Mouse (Mus musculus) stomach, embryonic 14.5 days (tissue): Measurements from ENCODE around the gene Necab3. TPM values are rescaled to one million over a fixed set of nuclear protein-coding genes. Genes with fewer than 3 reads are reported as not detected.
A peak's percentile ranks its signal among the peaks of the same experiment; 100 is the strongest.

ENCODE experiments used
- ATAC-seq: fragments of 200-750 bp; cut with Nextera tagmentation; 2 replicates; pipeline ENCODE4 v1.8.0; 2017; ENCODE audit warnings: low read depth, moderate TSS enrichment; ENCODE audit not compliant: insufficient number of reproducible peaks, insufficient read depth, low FRiP score
- H3K27ac ChIP-seq: fragments of 300-500 bp; sonication (generic); 2 replicates; pipeline ENCODE4 v1.5.1; 2014; ENCODE audit warnings: mild to moderate bottlenecking, low read length, moderate library complexity, mixed read lengths
- H3K27me3 ChIP-seq: fragments of 300-500 bp; sonication (generic); 2 replicates; pipeline ENCODE4 v1.6.1; 2014; ENCODE audit warnings: low read length, control low read depth, mixed read lengths; ENCODE audit not compliant: control insufficient read depth, insufficient read depth
- H3K36me3 ChIP-seq: fragments of 300-500 bp; sonication (generic); 2 replicates; pipeline ENCODE4 v1.6.1; 2014; ENCODE audit warnings: mild to moderate bottlenecking, control low read depth, low read length, moderate library complexity, mixed read lengths; ENCODE audit not compliant: control insufficient read depth, insufficient read depth
- H3K4me1 ChIP-seq: fragments of 300-500 bp; sonication (generic); 2 replicates; pipeline ENCODE4 v1.6.1; 2014; ENCODE audit warnings: low read length, control low read depth, mixed read lengths; ENCODE audit not compliant: control insufficient read depth, insufficient read depth
- H3K4me2 ChIP-seq: fragments of 300-500 bp; sonication (generic); replicated peaks from 2 replicates; pipeline ENCODE4 v1.6.1; 2014; ENCODE audit warnings: low read depth, low read length, control low read depth
- H3K4me3 ChIP-seq: fragments of 300-500 bp; sonication (generic); 2 replicates; pipeline ENCODE4 v1.5.1; 2014; ENCODE audit warnings: low read depth, low read length, control low read depth
- H3K9ac ChIP-seq: fragments of 300-500 bp; sonication (generic); replicated peaks from 2 replicates; pipeline ENCODE4 v1.6.1; 2014; ENCODE audit warnings: low read depth, mild to moderate bottlenecking, control low read depth, low read length, moderate library complexity, mixed read lengths
- H3K9me3 ChIP-seq: fragments of 300-500 bp; sonication (generic); 2 replicates; pipeline ENCODE4 v1.6.1; 2016; ENCODE audit warnings: low read depth, low read length, control low read depth; ENCODE audit not compliant: control insufficient read depth
- WGBS: fragments of 180-500 bp; shearing (Covaris S2); extraction: QIAGEN DNeasy Blood & Tissue Kit; methylation state at CpG from one replicate; pipeline ENCODE4 v1.1.7; 2014; 5-methylcytosine and 5-hydroxymethylcytosine counted together
- polyA plus RNA-seq: library from polyadenylated mRNA; unstranded; fragments of >200 nt; fragmentation: Nextera tagmentation; extraction: Ambion mirVana; gene quantifications from 2 replicates; pipeline ENCODE4 v1.2.1, GENCODE M21; 2014

The Necab3 gene
- polyA plus RNA-seq, 1 experiment from 2014 or later, result 3.2 TPM

DNA sequence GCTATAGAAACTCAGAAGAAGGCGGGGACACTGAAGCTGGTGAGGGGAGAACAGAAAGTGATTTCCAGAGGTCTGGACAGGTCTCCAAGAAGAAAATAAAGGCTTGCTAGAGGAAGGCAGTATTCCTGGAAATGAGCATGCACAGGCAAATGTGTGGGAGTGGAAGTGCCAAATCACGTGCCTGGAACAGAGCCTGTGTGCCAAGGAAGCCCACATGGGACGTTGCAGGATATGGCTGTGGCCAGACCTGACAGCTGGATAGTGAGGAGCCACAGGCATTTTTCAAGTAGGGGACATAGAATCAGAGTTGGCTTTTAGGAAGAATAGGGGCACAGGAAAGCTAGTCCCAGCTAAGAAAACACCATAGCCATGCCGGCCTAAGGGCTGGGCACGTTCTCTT, 37.1 kb upstream of the Necab3 start:
- H3K9ac ChIP-seq, result no peak overlapping the region
- no peaks in the 10 kb centered on the region for H3K4me1 ChIP-seq
- H3K4me2 ChIP-seq, result no peak overlapping the region
- no peak overlapping the region for H3K4me3 ChIP-seq
- peaks cover 5% of the 10 kb centered on the region; the same call in 1 of the 2 replicates for H3K36me3 ChIP-seq
- ATAC-seq, result no peak
- no peaks in the 10 kb centered on the region for H3K9me3 ChIP-seq
- no peak overlapping the region for H3K27ac ChIP-seq
- no peaks in the 10 kb centered on the region for H3K27me3 ChIP-seq
- WGBS, result 76% methylated on average over 5 of the region's 5 CpGs

DNA sequence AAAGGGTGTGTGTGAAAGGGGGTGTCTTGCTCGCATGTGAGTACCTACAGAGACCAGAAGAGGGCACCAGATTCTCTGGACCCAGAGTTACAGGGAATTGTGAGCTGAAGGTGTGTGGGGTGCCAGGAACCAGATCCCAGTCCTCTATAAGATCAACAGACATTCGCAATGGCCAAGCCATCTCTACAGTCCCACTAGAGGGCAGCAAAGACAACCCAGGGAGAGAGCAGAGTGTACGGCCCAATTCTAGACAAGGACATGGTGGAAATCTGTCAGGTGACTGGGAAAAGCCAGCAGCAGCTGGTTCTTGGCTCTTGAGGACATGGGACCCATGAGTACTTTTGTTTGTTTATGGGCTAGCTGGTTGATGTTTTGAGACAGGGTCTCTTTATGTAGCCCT, 34.3 kb upstream of the Necab3 start:
- H3K9me3 ChIP-seq, result no peaks in the 10 kb centered on the region
- 70% methylated on average over 3 of the region's 3 CpGs for WGBS
- no peak overlapping the region for H3K27ac ChIP-seq
- H3K27me3 ChIP-seq, result no peaks in the 10 kb centered on the region
- no peak overlapping the region for H3K4me2 ChIP-seq
- H3K4me1 ChIP-seq, result no peaks in the 10 kb centered on the region
- no peak overlapping the region for H3K9ac ChIP-seq
- H3K4me3 ChIP-seq, result no peak overlapping the region
- no peak for ATAC-seq
- peaks cover 5% of the 10 kb centered on the region; the same call in 1 of the 2 replicates for H3K36me3 ChIP-seq

DNA sequence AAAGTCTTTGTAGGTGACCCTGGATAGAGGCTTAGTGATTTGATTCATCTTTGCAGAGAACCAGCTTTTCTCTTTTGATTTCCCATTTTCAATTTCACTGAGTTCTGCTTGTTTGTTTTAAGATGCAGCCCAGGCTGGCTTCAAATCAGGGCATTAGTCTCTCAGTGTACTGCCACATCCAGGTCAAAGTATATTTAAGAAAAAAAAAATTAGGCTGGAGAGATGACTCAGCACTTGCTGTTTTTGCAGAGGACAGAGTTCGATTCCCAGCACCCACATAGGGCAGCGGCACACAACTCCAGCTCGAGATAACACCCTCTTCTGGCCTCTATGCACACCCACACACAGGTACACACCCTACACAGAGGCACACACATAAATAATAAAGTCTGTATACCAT, 32.5 kb upstream of the Necab3 start:
- Histone ChIP-seq H3K9me3 (no peaks in the 10 kb centered on the region), H3K4me3 (no peak overlapping the region), H3K4me2 (no peak overlapping the region), H3K9ac (no peak overlapping the region), H3K27me3 (no peaks in the 10 kb centered on the region), H3K36me3 (peaks cover 5% of the 10 kb centered on the region; the same call in 1 of the 2 replicates), H3K4me1 (no peaks in the 10 kb centered on the region), H3K27ac (no peak overlapping the region)
- 88% methylated on average over 3 of the region's 3 CpGs for WGBS
- ATAC-seq, result no peak

DNA sequence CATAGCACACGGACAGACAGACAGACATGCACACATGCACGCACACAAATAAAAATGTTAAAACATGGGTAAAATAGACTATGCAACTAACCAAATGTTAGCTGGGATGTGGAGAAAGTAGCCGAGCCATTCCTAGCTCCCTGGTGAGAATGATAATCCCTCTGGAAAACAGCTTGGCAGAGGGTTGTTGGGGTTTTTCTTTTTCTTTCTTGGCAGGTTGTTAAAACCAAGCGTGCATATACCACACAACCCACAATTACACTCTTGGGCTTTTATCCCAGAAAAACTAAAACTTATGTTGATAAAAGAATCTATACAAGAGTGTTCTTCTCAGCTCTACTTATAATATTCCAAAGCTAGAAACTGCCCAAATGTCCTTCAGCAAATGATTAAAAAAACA, 30.4 kb upstream of the Necab3 start:
- ATAC-seq, result no peak
- H3K4me3 ChIP-seq, result no peak overlapping the region
- no peak overlapping the region for H3K27ac ChIP-seq
- no peak overlapping the region for H3K9ac ChIP-seq
- H3K9me3 ChIP-seq, result no peaks in the 10 kb centered on the region
- no peak overlapping the region for H3K4me2 ChIP-seq
- H3K4me1 ChIP-seq, result no peaks in the 10 kb centered on the region
- no peaks in the 10 kb centered on the region for H3K36me3 ChIP-seq
- H3K27me3 ChIP-seq, result no peaks in the 10 kb centered on the region
- 88% methylated on average over 4 of the region's 4 CpGs for WGBS

DNA sequence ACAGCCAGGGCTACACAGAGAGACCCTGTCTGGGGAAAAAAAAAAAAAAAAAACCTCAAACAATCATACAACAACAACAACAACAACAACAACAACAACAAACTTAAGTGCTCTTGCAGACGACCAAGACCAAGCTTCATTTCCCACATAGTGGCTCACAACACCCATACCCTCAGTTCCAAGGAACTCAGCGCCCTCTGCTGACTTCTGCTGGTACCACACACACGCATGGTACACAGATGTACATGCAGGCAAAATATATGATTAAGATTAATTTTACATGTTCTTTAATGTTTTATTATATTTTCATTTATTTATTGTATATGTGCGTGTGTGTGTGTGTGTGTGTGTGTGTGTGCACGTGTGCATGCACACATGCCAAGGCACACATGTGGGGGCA, 27.7 kb upstream of the Necab3 start:
- 70% methylated on average over 5 of the region's 5 CpGs for WGBS
- H3K27me3 ChIP-seq, result no peaks in the 10 kb centered on the region
- no peak overlapping the region for H3K4me2 ChIP-seq
- no peak for ATAC-seq
- no peaks in the 10 kb centered on the region for H3K36me3 ChIP-seq
- H3K4me1 ChIP-seq, result peaks cover 3% of the 10 kb centered on the region; the same call in 1 of the 2 replicates
- no peak overlapping the region for H3K9ac ChIP-seq
- H3K27ac ChIP-seq, result no peak overlapping the region
- H3K9me3 ChIP-seq, result no peaks in the 10 kb centered on the region
- H3K4me3 ChIP-seq, result no peak overlapping the region

DNA sequence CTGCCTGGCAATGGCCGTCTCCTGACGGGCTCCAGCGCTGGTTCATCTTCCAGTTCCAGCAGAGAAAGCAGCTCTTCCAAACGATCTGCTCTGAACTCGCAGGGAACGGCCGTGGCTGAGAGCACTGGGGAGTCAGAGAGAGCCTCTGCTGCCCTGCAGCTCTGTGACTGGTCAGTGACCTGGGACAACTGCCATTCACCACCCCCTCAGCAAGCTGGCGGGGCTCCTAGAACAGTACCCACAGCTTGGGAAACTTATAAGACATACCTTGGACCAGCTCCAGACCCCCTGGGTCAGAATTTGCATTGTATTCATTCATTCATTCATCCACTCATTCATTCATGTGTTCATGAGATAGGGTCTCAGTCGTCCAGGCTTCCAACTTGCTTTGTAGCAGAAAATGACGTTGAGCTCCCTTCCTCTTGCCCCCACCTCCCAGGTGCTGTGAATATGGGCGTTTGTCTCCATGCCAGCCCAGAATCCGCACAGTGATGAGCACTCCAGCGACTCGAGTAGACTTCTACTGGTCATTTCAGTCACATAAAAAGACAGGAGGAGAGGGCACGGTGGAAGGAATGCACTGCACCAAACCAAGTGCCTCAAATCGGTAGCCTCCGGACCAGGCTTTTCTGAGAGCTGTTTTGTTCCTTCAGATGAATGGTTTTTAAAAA, 26.4 kb upstream of the Necab3 start:
- WGBS, result 62% methylated on average over 17 of the region's 17 CpGs
- no peaks in the 10 kb centered on the region for H3K27me3 ChIP-seq
- no peak for ATAC-seq
- H3K4me1 ChIP-seq, result peaks cover 3% of the 10 kb centered on the region; the same call in 1 of the 2 replicates
- no peaks in the 10 kb centered on the region for H3K36me3 ChIP-seq
- H3K4me2 ChIP-seq, result no peak overlapping the region
- no peak overlapping the region for H3K4me3 ChIP-seq
- H3K27ac ChIP-seq, result no peak overlapping the region
- no peaks in the 10 kb centered on the region for H3K9me3 ChIP-seq
- H3K9ac ChIP-seq, result no peak overlapping the region

DNA sequence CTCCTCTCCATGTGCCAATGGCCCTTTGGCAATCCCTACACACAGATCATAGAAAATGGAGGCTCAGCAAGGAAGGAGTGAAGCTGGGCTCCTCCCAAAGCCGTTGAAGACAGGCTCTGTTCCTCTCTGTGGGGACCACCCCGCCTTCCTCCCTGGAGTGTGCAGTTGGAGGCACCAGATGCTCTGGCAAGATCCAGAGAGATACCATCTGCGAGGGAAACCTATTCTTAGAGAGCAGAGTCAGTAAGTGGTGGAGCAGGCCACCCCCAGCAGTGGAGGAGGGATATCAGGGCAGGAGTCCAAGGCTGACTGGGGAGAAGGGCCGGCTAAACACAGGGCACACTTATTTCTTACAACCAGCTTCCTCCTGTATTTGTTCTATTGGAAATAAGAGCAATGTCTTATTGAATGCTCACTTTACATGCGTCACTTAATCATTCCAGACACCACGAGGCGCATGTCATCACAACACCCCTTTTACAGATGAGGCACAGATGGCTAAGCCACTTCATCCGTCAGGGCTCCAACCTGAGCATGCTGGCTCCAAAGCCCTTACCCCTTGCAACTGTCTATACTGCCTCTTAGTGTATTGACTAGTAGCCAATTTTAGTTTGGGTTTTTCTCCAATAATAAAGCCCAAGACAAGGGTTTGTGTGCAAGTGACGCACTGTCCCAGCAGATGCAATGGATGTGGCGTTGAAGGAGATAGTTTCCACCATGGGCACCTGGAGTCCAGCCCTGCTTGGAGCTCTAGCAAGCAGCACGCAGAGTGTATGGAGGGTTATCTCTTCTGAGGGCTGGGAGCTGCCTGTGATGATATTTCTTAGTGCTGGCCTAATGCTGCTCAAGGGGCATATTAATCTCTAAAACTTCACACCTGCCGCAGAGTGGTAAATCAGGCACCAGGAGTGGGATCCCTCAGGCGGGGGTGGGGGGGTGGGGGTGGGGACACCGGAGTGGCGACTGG, 25.5 kb upstream of the Necab3 start:
- Histone ChIP-seq H3K4me2 (no peak overlapping the region), H3K4me1 (peaks cover 3% of the 10 kb centered on the region; the same call in 1 of the 2 replicates), H3K4me3 (no peak overlapping the region), H3K27me3 (no peaks in the 10 kb centered on the region), H3K9ac (no peak overlapping the region), H3K9me3 (no peaks in the 10 kb centered on the region), H3K27ac (no peak overlapping the region), H3K36me3 (no peaks in the 10 kb centered on the region)
- ATAC-seq, result peak; percentile 75; the same call in 1 of the 2 replicates
- 56% methylated on average over 15 of the region's 15 CpGs for WGBS

DNA sequence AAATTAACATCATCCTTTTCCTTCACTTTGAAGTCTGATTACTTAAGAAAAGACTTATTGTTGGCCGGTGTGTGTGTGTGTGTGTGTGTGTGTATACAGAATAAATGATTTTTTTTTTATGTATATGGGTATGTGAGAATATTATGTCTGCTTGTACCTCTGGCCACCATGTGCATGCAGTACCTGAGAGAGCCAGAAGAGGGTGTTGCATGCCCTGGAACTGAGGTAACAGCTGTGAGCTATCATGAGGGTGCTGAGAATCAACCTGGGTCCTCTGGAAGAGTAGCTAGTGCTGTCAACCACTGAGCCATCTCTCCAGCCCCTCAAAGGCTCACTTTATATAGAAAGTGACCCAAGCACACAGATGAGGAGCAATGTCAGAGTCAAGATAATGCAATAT, 22.7 kb upstream of the Necab3 start:
- Histone ChIP-seq H3K9me3 (no peaks in the 10 kb centered on the region), H3K27me3 (no peaks in the 10 kb centered on the region), H3K4me2 (no peak overlapping the region), H3K4me3 (no peak overlapping the region), H3K9ac (no peak overlapping the region), H3K36me3 (no peaks in the 10 kb centered on the region), H3K27ac (no peak overlapping the region), H3K4me1 (peaks cover 3% of the 10 kb centered on the region; the same call in 1 of the 2 replicates)
- no peak for ATAC-seq
- WGBS, result 89% methylated on average over 1 of the region's 1 CpGs
